Mouse (Mus musculus) liver, embryonic 16.5 days (tissue): Measurements from ENCODE around the gene Fam133b. TPM values are rescaled to one million over a fixed set of nuclear protein-coding genes. Genes with fewer than 3 reads are reported as not detected.

Experiments used
- ATAC-seq: fragments of 200-750 bp; cut with Nextera tagmentation; 2 replicates; pipeline ENCODE4 v1.8.0; 2017; ENCODE audit warnings: low read depth, mild to moderate bottlenecking, moderate number of reproducible peaks, moderate library complexity
- H3K27ac ChIP-seq: fragments of 300-500 bp; sonication (generic); 2 replicates; pipeline ENCODE4 v1.5.1; 2014; ENCODE audit warnings: mild to moderate bottlenecking, low read length
- H3K27me3 ChIP-seq: fragments of 300-500 bp; sonication (generic); 2 replicates; pipeline ENCODE4 v1.6.1; 2014; ENCODE audit warnings: low read depth, low read length, mixed read lengths; ENCODE audit not compliant: control insufficient read depth, insufficient read depth
- H3K36me3 ChIP-seq: fragments of 300-500 bp; sonication (generic); 2 replicates; pipeline ENCODE4 v1.6.1; 2014; ENCODE audit warnings: mild to moderate bottlenecking; ENCODE audit not compliant: control insufficient read depth, insufficient read depth
- H3K4me1 ChIP-seq: fragments of 300-500 bp; sonication (generic); 2 replicates; pipeline ENCODE4 v1.6.1; 2014; ENCODE audit warnings: low read depth, low read length, mixed read lengths; ENCODE audit not compliant: control insufficient read depth
- H3K4me2 ChIP-seq: fragments of 300-500 bp; sonication (generic); 2 replicates; pipeline ENCODE4 v1.6.1; 2014; ENCODE audit warnings: low read depth, low read length, mixed read lengths
- H3K4me3 ChIP-seq: fragments of 300-500 bp; sonication (generic); 2 replicates; pipeline ENCODE4 v1.5.1; 2014; ENCODE audit warnings: low read depth, mild to moderate bottlenecking, low read length
- H3K9ac ChIP-seq: fragments of 300-500 bp; sonication (generic); 2 replicates; pipeline ENCODE4 v1.6.1; 2014; ENCODE audit warnings: low read depth, low read length
- H3K9me3 ChIP-seq: fragments of 300-500 bp; sonication (generic); replicated peaks from 2 replicates; pipeline ENCODE4 v1.6.1; 2016; ENCODE audit warnings: low read length; ENCODE audit not compliant: control insufficient read depth
- WGBS: fragments of 180-500 bp; shearing (Covaris S2); extraction: QIAGEN DNeasy Blood & Tissue Kit; methylation state at CpG from one replicate; pipeline ENCODE4 v1.1.7; 2014; ENCODE audit not compliant: insufficient replicate concordance; 5-methylcytosine and 5-hydroxymethylcytosine counted together
- polyA plus RNA-seq: library from polyadenylated mRNA; unstranded; fragments of >200 nt; fragmentation: Nextera tagmentation; extraction: Ambion mirVana; gene quantifications from 2 replicates; pipeline ENCODE4 v1.2.1, GENCODE M21; 2015

The Fam133b gene
- polyA plus RNA-seq, 1 experiment from 2014 or later: 8.6 TPM

DNA sequence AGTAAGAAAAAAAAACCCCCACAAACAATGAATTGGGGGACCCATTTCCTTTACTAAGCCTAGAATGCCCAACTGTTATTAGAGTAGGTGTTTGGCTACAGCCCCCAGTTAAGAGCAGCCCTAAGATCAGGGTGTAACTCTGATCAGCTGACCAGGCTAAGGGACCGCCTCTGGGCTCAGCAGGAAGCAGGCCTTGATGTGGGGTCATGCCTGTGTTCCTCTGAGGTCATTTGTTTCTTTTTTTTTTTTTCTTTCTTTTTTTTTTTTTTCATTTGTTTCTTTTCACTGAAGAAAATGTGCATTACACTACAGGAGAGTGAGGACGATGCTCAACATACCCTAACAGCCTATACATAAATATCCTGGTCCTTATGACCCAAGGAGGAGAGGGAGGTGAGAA is 34.3 kb downstream of the Fam133b start:
- no peak for ATAC-seq
- Histone ChIP-seq H3K27ac (no peak overlapping the region), H3K9ac (no peak overlapping the region), H3K9me3 (no peaks in the 10 kb centered on the region), H3K4me1 (no peaks in the 10 kb centered on the region), H3K36me3 (peaks cover 60% of the 10 kb centered on the region), H3K4me3 (no peak overlapping the region), H3K4me2 (no peak overlapping the region), H3K27me3 (no peaks in the 10 kb centered on the region)
- 91% methylated on average over 2 of the region's 2 CpGs for WGBS

DNA sequence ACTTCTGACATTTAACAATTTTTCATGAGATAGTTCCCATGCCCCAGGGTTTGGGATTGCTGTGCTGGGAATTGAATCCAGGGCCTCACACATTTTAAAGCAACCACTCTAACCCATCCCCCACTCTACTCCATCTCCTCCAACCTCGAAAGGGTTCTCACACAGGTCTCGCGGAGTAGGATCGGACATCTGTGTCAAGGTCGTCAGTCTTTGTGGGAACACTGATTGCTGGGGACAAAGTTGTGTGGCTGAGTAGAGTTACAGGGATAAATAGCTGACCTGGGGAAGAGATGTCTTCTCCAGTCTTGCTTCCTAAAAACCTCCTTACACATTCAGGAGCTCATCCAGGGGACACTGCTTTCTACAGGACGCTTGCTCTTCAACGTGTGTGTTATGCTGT is 35.4 kb downstream of the Fam133b start:
- 84% methylated on average over 7 of the region's 7 CpGs for WGBS
- Histone ChIP-seq H3K9ac (no peak overlapping the region), H3K4me1 (no peaks in the 10 kb centered on the region), H3K4me2 (no peak overlapping the region), H3K9me3 (no peaks in the 10 kb centered on the region), H3K27me3 (no peaks in the 10 kb centered on the region), H3K27ac (no peak overlapping the region), H3K36me3 (peaks cover 58% of the 10 kb centered on the region), H3K4me3 (no peak overlapping the region)
- ATAC-seq: no peak

GRCm38 (mm10) chr5:3595693-3596398 is 52.2 kb downstream of the Fam133b start, which contains the start of gene Pex1:
Gene Pex1, plus strand, starts transcription at chr5:3596066.
- peak; percentile 97 for ATAC-seq
- H3K4me1 ChIP-seq: peaks cover 12% of the 10 kb centered on the region
- no peaks in the 10 kb centered on the region for H3K36me3 ChIP-seq
- WGBS: under 1% methylated on average over 50 of the region's 50 CpGs
- H3K27ac ChIP-seq: peak within 1 kb of the TSS; percentile 52
- H3K27me3 ChIP-seq: no peaks in the 10 kb centered on the region
- peak within 1 kb of the TSS; percentile 83 for H3K4me2 ChIP-seq
- H3K9ac ChIP-seq: peak within 1 kb of the TSS; percentile 77
- no peaks in the 10 kb centered on the region for H3K9me3 ChIP-seq
- peak within 1 kb of the TSS; percentile 78 for H3K4me3 ChIP-seq

GRCm38 (mm10) chr5:3596399-3596766 is 52.8 kb downstream of the Fam133b start, which contains the start of gene Rbm48:
Gene Rbm48, minus strand, starts transcription at chr5:3596585.
- Histone ChIP-seq H3K36me3 (no peaks in the 10 kb centered on the region), H3K4me2 (peak within 1 kb of the TSS; percentile 83), H3K4me1 (peaks cover 12% of the 10 kb centered on the region), H3K9me3 (no peaks in the 10 kb centered on the region), H3K27me3 (no peaks in the 10 kb centered on the region), H3K4me3 (peak within 1 kb of the TSS; percentile 78), H3K27ac (peak within 1 kb of the TSS; percentile 52), H3K9ac (peak within 1 kb of the TSS; percentile 77)
- WGBS: under 1% methylated on average over 31 of the region's 31 CpGs
- peak; percentile 69 for ATAC-seq

- ATAC-seq: no peak
- peak overlapping the region; percentile 78; the same call in 1 of the 2 replicates for H3K4me3 ChIP-seq
- H3K4me2 ChIP-seq: peak overlapping the region; percentile 83
- no peak overlapping the region for H3K27ac ChIP-seq
- H3K9ac ChIP-seq: no peak overlapping the region
- no peaks in the 10 kb centered on the region for H3K27me3 ChIP-seq
- H3K4me1 ChIP-seq: peaks cover 12% of the 10 kb centered on the region
- no peaks in the 10 kb centered on the region for H3K9me3 ChIP-seq
- no peaks in the 10 kb centered on the region for H3K36me3 ChIP-seq
These were observed 53.5 kb downstream of the Fam133b start for GRCm38 (mm10) chr5:3597171-3597570.

GRCm38 (mm10) chr5:3598766-3599165 is 55.1 kb downstream of the Fam133b start:
- H3K36me3 ChIP-seq: no peaks in the 10 kb centered on the region
- H3K4me2 ChIP-seq: no peak overlapping the region
- peaks cover 12% of the 10 kb centered on the region for H3K4me1 ChIP-seq
- ATAC-seq: no peak
- H3K27me3 ChIP-seq: no peaks in the 10 kb centered on the region
- WGBS: 76% methylated on average over 5 of the region's 5 CpGs
- no peak overlapping the region for H3K27ac ChIP-seq
- no peak overlapping the region for H3K4me3 ChIP-seq
- no peaks in the 10 kb centered on the region for H3K9me3 ChIP-seq
- H3K9ac ChIP-seq: no peak overlapping the region

DNA sequence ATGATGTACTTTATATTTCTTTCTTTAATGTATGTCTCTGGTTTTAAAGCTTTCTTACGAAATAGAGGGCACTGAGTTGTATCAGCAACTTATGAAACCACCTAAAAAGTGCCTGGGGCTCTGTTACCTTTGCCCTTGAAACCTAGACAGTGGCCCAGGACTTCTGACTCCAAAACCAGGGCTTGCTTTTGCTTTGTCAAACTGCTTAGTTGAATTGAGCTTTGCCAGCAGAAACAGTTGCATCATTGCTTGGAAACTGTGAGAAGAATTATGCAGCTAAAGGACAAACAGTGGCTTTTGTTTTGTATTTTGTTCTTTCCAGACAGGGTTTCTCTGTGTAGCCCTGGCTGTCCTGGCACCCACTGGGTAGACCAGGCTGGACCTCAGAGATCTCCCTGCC is 56.7 kb downstream of the Fam133b start:
- Histone ChIP-seq H3K4me2 (no peak overlapping the region), H3K9ac (no peak overlapping the region), H3K27ac (no peak overlapping the region), H3K4me1 (peaks cover 7% of the 10 kb centered on the region), H3K36me3 (peaks cover under 1% of the 10 kb centered on the region; the same call in 1 of the 2 replicates), H3K27me3 (no peaks in the 10 kb centered on the region), H3K9me3 (no peaks in the 10 kb centered on the region), H3K4me3 (no peak overlapping the region)
- WGBS: 42% methylated on average over 1 of the region's 1 CpGs
- no peak for ATAC-seq

- H3K4me2 ChIP-seq: no peak overlapping the region
- no peak overlapping the region for H3K9ac ChIP-seq
- H3K9me3 ChIP-seq: no peaks in the 10 kb centered on the region
- H3K27ac ChIP-seq: no peak overlapping the region
- 71% methylated on average over 3 of the region's 3 CpGs for WGBS
- H3K27me3 ChIP-seq: no peaks in the 10 kb centered on the region
- H3K4me1 ChIP-seq: peaks cover 5% of the 10 kb centered on the region
- ATAC-seq: no peak
- no peak overlapping the region for H3K4me3 ChIP-seq
- peaks cover 3% of the 10 kb centered on the region; the same call in 1 of the 2 replicates for H3K36me3 ChIP-seq
These were observed 57.2 kb downstream of the Fam133b start for GRCm38 (mm10) chr5:3600790-3601189.

DNA sequence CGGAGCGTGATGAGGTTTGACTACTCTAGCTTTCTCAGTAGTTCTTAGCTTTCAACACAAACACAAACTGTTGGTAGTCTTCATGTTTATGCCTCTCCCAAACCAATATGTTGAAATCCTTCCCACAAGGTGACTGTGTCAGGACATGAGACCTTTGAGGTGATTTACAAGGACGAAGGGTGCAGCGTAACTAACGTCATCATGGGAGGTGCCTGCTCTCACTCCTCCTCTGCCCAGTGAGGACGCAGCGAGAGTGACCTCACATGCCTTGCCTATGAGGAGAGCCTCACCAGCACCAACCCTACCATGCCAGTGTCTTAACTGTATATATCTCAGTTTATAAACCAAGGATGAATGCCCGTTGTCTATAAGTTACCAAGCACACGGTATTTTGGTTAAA is 63.5 kb downstream of the Fam133b start:
- 83% methylated on average over 9 of the region's 9 CpGs for WGBS
- Histone ChIP-seq H3K27ac (no peak overlapping the region), H3K36me3 (peaks cover 6% of the 10 kb centered on the region), H3K27me3 (no peaks in the 10 kb centered on the region), H3K4me1 (no peaks in the 10 kb centered on the region), H3K4me2 (no peak overlapping the region), H3K9me3 (no peaks in the 10 kb centered on the region), H3K9ac (no peak overlapping the region), H3K4me3 (no peak overlapping the region)
- ATAC-seq: no peak
